8 mouse cellular contexts compared by ENCODE assay signal in the genomic region with DNA sequence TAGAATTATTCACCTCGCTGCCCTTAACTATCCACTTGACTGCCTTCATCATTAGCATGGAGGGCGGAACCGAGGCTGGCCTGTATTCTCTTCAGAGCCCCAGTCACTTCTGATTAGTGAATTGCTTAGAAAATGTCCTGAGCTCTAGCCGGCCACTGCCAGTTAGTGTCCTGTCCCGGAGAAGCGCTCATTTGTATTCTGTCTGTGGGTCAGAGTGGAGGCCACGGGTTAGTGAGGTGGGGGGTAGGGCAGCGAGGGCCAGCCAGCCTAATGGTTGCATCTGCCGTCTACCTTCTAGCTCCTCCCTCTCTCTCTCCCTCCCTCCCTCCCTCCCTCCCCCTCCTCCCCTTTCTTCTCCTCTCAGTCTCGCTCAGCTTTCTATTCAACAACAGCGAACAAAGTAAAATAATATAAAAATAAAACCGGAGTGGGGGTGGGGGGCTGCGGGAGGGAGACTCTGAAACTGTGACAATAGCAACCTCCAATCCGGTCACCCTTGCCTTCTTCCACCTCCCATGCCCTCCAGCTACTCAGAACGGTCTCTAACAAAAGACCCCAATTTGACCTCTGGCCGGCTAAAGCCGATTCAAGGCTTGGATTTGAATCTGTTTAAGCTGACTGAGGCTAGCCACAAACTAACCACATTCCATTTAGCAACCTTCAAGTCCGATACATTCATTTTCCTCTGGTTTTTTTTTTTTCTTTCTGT.
DNase-seq lines count a peak whose midpoint lies in the region; ATAC-seq lines count a peak whose summit lies in the region.

No protein-coding gene starts in this region.

- H3K9me3 ChIP-seq in heart, embryonic 12.5 days (replicated peaks): no peaks in the 10 kb centered on the region; the same call in 1 of the 2 replicates
- H3K9me3 ChIP-seq in forebrain, embryonic 14.5 days (replicated peaks; ENCODE audit: control insufficient read depth, low read length): no peaks in the 10 kb centered on the region
- H3K9me3 ChIP-seq in liver, embryonic 13.5 days (replicated peaks): no peaks in the 10 kb centered on the region

- 3% methylated on average over 18 of the region's 18 CpGs for WGBS in heart, embryonic 12.5 days
- WGBS in forebrain, embryonic 14.5 days: under 1% methylated on average over 18 of the region's 18 CpGs
- 3% methylated on average over 18 of the region's 18 CpGs for WGBS in liver, embryonic 13.5 days (ENCODE audit: insufficient replicate concordance)

- peaks cover 21% of the 10 kb centered on the region for H3K4me1 ChIP-seq in heart, embryonic 12.5 days (replicated peaks)
- H3K4me1 ChIP-seq in forebrain, embryonic 14.5 days (ENCODE audit: control insufficient read depth, insufficient read depth, low read length): peaks cover 8% of the 10 kb centered on the region
- peaks cover 30% of the 10 kb centered on the region for H3K4me1 ChIP-seq in liver, embryonic 13.5 days (replicated peaks)

- peak overlapping the region; percentile 16; the same call in 1 of the 2 replicates for H3K27ac ChIP-seq in heart, embryonic 12.5 days (ENCODE audit: poor library complexity, severe bottlenecking)
- H3K27ac ChIP-seq in forebrain, embryonic 14.5 days (ENCODE audit: low read depth, low read length): peak overlapping the region; percentile 72
- peak overlapping the region; percentile 32; the same call in 1 of the 2 replicates for H3K27ac ChIP-seq in liver, embryonic 13.5 days

- peak overlapping the region; percentile 48 for H3K4me3 ChIP-seq in heart, embryonic 12.5 days
- H3K4me3 ChIP-seq in forebrain, embryonic 14.5 days (ENCODE audit: low read depth, low read length): peak overlapping the region; percentile 24
- peak overlapping the region; percentile 51 for H3K4me3 ChIP-seq in liver, embryonic 13.5 days (replicated peaks)

- peak overlapping the region; percentile 42 for H3K9ac ChIP-seq in heart, embryonic 12.5 days
- H3K9ac ChIP-seq in forebrain, embryonic 14.5 days (ENCODE audit: low read length): peak overlapping the region; percentile 49
- H3K9ac ChIP-seq in liver, embryonic 13.5 days: peak overlapping the region; percentile 61

- intact Hi-C loops in heart, postnatal 36 days (cut with DNase I): no loop called here

- no peak for DNase-seq in heart, postnatal 36 days
- DNase-seq in cerebellum, adult 18-20 months: peak; percentile 11 to 21
- peak; percentile 55 for DNase-seq in forebrain, embryonic 14.5 days (ENCODE audit: low spot score)
- peak; percentile 72 for DNase-seq in kidney, adult 9 months
- peak; percentile 30 for DNase-seq in liver, embryonic 13.5 days
- peak; percentile 98 for DNase-seq in retina, postnatal 1 day

- H3K27me3 ChIP-seq in heart, embryonic 12.5 days (replicated peaks): no peaks in the 10 kb centered on the region
- no peaks in the 10 kb centered on the region for H3K27me3 ChIP-seq in forebrain, embryonic 14.5 days (replicated peaks; ENCODE audit: control insufficient read depth, insufficient read depth, low read length)
- no peaks in the 10 kb centered on the region for H3K27me3 ChIP-seq in liver, embryonic 13.5 days

- H3K36me3 ChIP-seq in heart, embryonic 12.5 days: no peaks in the 10 kb centered on the region
- H3K36me3 ChIP-seq in forebrain, embryonic 14.5 days (ENCODE audit: control insufficient read depth, insufficient read depth, low read length): no peaks in the 10 kb centered on the region
- no peaks in the 10 kb centered on the region for H3K36me3 ChIP-seq in liver, embryonic 13.5 days

- peak overlapping the region; percentile 66 for H3K4me2 ChIP-seq in heart, embryonic 12.5 days
- peak overlapping the region; percentile 53 for H3K4me2 ChIP-seq in forebrain, embryonic 14.5 days (ENCODE audit: low read length)
- H3K4me2 ChIP-seq in liver, embryonic 13.5 days: peak overlapping the region; percentile 73

- ATAC-seq in heart, embryonic 12.5 days (ENCODE audit: insufficient number of reproducible peaks, low FRiP score): peak; percentile 76
- peak; percentile 89 for ATAC-seq in forebrain, embryonic 14.5 days
- ATAC-seq in liver, embryonic 13.5 days (ENCODE audit: low read depth): peak; percentile 73
- no peak for ATAC-seq in granulocyte monocyte progenitor cell, adult 5-6 weeks (replicated peaks; ENCODE audit: poor library complexity, severe bottlenecking)

Comparison
In these comparisons a context has a peak if more than half of its experiments do, and no peak if none do; other contexts are left out.
1. H3K27ac ChIP-seq: peak in every context shown above with its lines; median percentile 72 in forebrain, embryonic 14.5 days; 32 in liver, embryonic 13.5 days; 16 in heart, embryonic 12.5 days.
2. DNase-seq: peak in cerebellum, adult 18-20 months (2 of 2), forebrain, embryonic 14.5 days (single experiment), kidney, adult 9 months (single experiment), liver, embryonic 13.5 days (single experiment) and retina, postnatal 1 day (single experiment); none in heart, postnatal 36 days (0 of 2).
3. Peak in every context shown above with its lines, with median percentiles within 50 percentile points of each other: H3K4me2 ChIP-seq, H3K4me3 ChIP-seq and H3K9ac ChIP-seq.